Mouse (Mus musculus): ENCODE data around the gene Eepd1. TPM values are rescaled to one million over a fixed set of nuclear protein-coding genes. Genes with fewer than 3 reads are reported as not detected.

Gene Eepd1
- polyA plus RNA-seq, 1 experiment from 2014 or later = 26.1 TPM

DNA sequence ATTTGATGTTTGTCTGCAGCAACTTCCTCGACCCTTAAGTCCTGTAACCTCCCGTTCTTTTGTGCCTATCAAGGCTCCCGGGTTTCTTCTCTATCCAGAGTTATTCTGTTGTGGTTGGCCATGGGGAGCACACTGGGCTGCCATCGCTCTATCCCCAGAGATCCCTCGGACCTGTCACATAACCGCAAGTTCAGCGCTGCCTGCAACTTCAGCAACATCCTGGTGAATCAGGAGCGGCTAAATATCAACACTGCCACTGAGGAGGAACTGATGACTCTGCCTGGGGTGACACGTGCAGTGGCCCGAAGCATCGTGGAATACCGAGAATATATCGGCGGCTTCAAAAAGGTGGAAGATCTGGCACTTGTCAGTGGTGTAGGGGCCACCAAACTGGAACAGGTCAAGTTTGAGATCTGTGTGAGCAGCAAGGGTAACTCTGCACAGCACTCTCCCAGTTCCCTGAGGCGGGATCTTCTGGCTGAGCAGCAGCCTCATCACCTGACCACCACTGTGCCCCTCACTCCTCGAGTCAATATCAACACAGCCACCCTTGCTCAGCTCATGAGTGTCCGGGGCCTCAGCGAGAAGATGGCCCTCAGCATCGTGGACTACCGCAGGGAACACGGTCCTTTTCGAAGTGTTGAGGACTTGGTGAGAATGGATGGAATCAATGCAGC, 1.1 kb downstream of the Eepd1 start:
- Histone ChIP-seq H3K4me3 (ENCODE audit: low read depth, low read length) (peak overlapping the region; percentile 63), H3K27ac (ENCODE audit: low read depth, low read length) (no peak overlapping the region), H3K9ac (ENCODE audit: low read depth, low read length) (peak overlapping the region; percentile 62; the same call in 1 of the 2 replicates), H3K36me3 (ENCODE audit: control insufficient read depth, insufficient read depth) (no peaks in the 10 kb centered on the region), H3K9me3 (ENCODE audit: control insufficient read depth) (no peaks in the 10 kb centered on the region), H3K4me2 (replicated peaks; ENCODE audit: low read depth) (peak overlapping the region; percentile 99), H3K4me1 (replicated peaks; ENCODE audit: control insufficient read depth, insufficient read depth, low read length) (no peaks in the 10 kb centered on the region), H3K27me3 (replicated peaks; ENCODE audit: control insufficient read depth, insufficient read depth, low read length) (no peaks in the 10 kb centered on the region)
- no peak for ATAC-seq
- no peak for TF ChIP-seq CTCF (IDR thresholded peaks at IDR 0.05; ENCODE audit: low read depth)
- WGBS = 56% methylated on average over 22 of the region's 22 CpGs

DNA sequence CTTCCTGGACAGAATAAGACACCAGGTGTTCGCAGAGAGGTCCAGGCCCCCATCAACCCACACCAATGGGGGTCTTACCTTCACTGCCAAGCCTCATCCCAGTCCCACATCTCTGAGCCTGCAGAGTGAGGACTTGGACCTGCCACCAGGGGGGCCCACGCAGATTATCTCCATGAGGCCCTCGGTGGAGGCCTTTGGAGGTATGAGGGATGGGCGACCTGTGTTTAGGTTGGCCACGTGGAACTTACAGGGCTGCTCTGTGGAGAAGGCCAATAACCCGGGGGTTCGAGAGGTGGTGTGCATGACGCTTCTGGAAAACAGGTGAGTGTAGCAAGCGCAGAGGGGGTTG, 1.6 kb downstream of the Eepd1 start:
- no peaks in the 10 kb centered on the region for H3K36me3 ChIP-seq (ENCODE audit: control insufficient read depth, insufficient read depth)
- H3K4me2 ChIP-seq (replicated peaks; ENCODE audit: low read depth) = peak overlapping the region; percentile 99
- 79% methylated on average over 9 of the region's 9 CpGs for WGBS
- H3K9me3 ChIP-seq (ENCODE audit: control insufficient read depth) = no peaks in the 10 kb centered on the region
- no peak overlapping the region for H3K9ac ChIP-seq (ENCODE audit: low read depth, low read length)
- TF ChIP-seq CTCF (IDR thresholded peaks at IDR 0.05; ENCODE audit: low read depth) = peak; percentile 46
- no peak for ATAC-seq
- H3K4me3 ChIP-seq (ENCODE audit: low read depth, low read length) = no peak overlapping the region
- no peaks in the 10 kb centered on the region for H3K27me3 ChIP-seq (replicated peaks; ENCODE audit: control insufficient read depth, insufficient read depth, low read length)
- no peaks in the 10 kb centered on the region for H3K4me1 ChIP-seq (replicated peaks; ENCODE audit: control insufficient read depth, insufficient read depth, low read length)
- no peak overlapping the region for H3K27ac ChIP-seq (ENCODE audit: low read depth, low read length)

DNA sequence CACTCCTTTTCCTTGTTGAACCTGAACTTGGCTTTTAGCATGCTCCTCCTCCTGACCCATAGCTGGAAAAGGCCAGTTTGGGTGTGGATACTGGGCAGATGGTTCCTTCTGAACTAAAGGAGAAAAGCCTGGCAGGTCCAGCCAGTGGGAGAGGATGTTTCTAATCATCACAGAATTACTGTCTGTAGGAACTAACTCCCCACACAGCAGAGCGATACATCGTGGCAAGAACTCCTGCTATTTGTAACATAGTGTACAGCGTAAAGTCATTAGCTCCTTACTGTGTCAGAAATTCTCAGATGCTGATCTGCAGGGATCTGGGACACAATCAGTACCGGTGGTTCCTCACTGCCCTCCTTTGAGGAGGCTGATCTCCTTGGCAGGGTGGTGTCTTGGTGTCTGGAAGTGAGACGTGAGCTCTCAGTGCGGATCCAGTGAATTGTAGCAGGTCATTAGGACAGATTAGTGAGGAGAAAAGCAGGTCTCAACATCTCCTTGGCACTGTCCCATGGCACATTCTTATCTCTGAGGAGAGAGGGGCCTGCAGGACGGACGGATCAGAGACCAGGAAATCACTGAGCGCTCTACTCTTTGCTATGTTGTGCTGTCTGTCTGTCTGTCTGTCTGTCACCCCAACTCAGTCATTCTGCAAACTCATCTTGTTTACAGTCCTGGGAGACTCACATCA, 2.7 kb downstream of the Eepd1 start:
- H3K9me3 ChIP-seq (ENCODE audit: control insufficient read depth) = no peaks in the 10 kb centered on the region
- no peak for ATAC-seq
- no peaks in the 10 kb centered on the region for H3K36me3 ChIP-seq (ENCODE audit: control insufficient read depth, insufficient read depth)
- 66% methylated on average over 9 of the region's 9 CpGs for WGBS
- no peak overlapping the region for H3K27ac ChIP-seq (ENCODE audit: low read depth, low read length)
- no peaks in the 10 kb centered on the region for H3K4me1 ChIP-seq (replicated peaks; ENCODE audit: control insufficient read depth, insufficient read depth, low read length)
- H3K4me3 ChIP-seq (ENCODE audit: low read depth, low read length) = no peak overlapping the region
- no peaks in the 10 kb centered on the region for H3K27me3 ChIP-seq (replicated peaks; ENCODE audit: control insufficient read depth, insufficient read depth, low read length)
- peak overlapping the region; percentile 99 for H3K4me2 ChIP-seq (replicated peaks; ENCODE audit: low read depth)
- TF ChIP-seq CTCF (IDR thresholded peaks at IDR 0.05; ENCODE audit: low read depth) = no peak
- no peak overlapping the region for H3K9ac ChIP-seq (ENCODE audit: low read depth, low read length)

DNA sequence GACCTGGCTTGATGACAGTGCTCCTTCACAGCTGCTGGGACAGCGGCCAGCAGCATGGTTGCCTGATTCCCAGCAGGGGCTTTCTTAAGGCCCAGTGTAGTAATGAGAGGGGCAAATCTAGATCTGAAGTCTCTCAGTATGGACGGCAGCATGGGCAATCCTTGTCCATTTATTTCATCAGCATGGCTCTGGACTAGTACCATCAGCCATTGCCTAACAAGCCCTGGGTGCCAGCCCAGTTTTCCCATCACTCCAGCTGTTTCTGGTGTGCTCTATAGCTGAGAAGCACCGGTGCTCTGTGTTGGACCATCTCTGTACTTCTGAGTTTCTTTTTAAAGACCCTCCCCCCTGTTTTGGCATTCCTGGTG, 3.3 kb downstream of the Eepd1 start:
- H3K9me3 ChIP-seq (ENCODE audit: control insufficient read depth) = no peaks in the 10 kb centered on the region
- no peaks in the 10 kb centered on the region for H3K4me1 ChIP-seq (replicated peaks; ENCODE audit: control insufficient read depth, insufficient read depth, low read length)
- 70% methylated on average over 3 of the region's 3 CpGs for WGBS
- H3K9ac ChIP-seq (ENCODE audit: low read depth, low read length) = no peak overlapping the region
- ATAC-seq = no peak
- no peaks in the 10 kb centered on the region for H3K27me3 ChIP-seq (replicated peaks; ENCODE audit: control insufficient read depth, insufficient read depth, low read length)
- H3K27ac ChIP-seq (ENCODE audit: low read depth, low read length) = no peak overlapping the region
- no peaks in the 10 kb centered on the region for H3K36me3 ChIP-seq (ENCODE audit: control insufficient read depth, insufficient read depth)
- H3K4me2 ChIP-seq (replicated peaks; ENCODE audit: low read depth) = peak overlapping the region; percentile 99
- no peak for TF ChIP-seq CTCF (IDR thresholded peaks at IDR 0.05; ENCODE audit: low read depth)
- no peak overlapping the region for H3K4me3 ChIP-seq (ENCODE audit: low read depth, low read length)

DNA sequence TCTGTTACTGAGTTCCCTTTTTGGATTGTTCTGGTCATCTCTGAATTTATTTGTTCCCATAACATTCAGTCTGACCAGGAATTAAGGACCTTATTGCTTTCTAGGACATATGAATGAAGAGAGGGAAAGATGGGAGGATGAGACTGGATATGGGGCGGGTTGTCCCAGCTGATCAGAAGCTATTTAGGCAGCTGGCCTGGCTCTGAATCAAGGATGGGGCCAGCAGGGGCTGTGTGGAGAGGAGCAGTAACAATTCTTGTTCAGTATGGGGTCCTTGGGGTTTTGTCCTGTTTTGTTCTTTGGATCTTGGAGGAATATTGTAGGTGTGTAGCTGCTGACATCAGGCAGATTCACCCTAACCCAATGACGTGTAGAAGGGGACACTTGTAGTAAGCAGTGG, 3.7 kb downstream of the Eepd1 start:
- ATAC-seq = no peak
- no peak overlapping the region for H3K9ac ChIP-seq (ENCODE audit: low read depth, low read length)
- no peaks in the 10 kb centered on the region for H3K4me1 ChIP-seq (replicated peaks; ENCODE audit: control insufficient read depth, insufficient read depth, low read length)
- H3K4me3 ChIP-seq (ENCODE audit: low read depth, low read length) = no peak overlapping the region
- 74% methylated on average over 2 of the region's 2 CpGs for WGBS
- H3K4me2 ChIP-seq (replicated peaks; ENCODE audit: low read depth) = no peak overlapping the region
- H3K27me3 ChIP-seq (replicated peaks; ENCODE audit: control insufficient read depth, insufficient read depth, low read length) = no peaks in the 10 kb centered on the region
- no peaks in the 10 kb centered on the region for H3K9me3 ChIP-seq (ENCODE audit: control insufficient read depth)
- no peaks in the 10 kb centered on the region for H3K36me3 ChIP-seq (ENCODE audit: control insufficient read depth, insufficient read depth)
- TF ChIP-seq CTCF (IDR thresholded peaks at IDR 0.05; ENCODE audit: low read depth) = no peak
- H3K27ac ChIP-seq (ENCODE audit: low read depth, low read length) = no peak overlapping the region

DNA sequence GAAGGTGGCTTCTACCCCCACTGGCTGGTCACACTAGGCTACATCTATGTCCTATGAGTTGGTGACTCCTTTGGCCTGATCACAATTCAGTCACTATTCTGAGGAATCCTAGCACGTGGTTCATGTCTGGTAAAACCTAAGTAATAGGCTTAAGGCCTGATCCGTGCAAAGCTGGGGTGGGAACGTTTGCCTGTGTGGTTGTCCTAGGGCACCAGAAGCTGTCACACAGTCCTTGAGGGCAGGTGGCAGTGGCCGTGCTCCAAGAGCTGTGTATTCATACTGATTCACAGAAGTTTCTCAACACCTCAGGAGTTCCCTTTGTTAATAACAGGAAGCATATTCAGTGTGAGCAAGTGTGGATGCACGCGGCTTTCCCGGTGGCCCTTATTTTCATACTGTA, 4.1 kb downstream of the Eepd1 start:
- H3K9ac ChIP-seq (ENCODE audit: low read depth, low read length) = no peak overlapping the region
- no peaks in the 10 kb centered on the region for H3K9me3 ChIP-seq (ENCODE audit: control insufficient read depth)
- H3K4me3 ChIP-seq (ENCODE audit: low read depth, low read length) = no peak overlapping the region
- H3K27me3 ChIP-seq (replicated peaks; ENCODE audit: control insufficient read depth, insufficient read depth, low read length) = no peaks in the 10 kb centered on the region
- no peaks in the 10 kb centered on the region for H3K36me3 ChIP-seq (ENCODE audit: control insufficient read depth, insufficient read depth)
- H3K27ac ChIP-seq (ENCODE audit: low read depth, low read length) = no peak overlapping the region
- no peak overlapping the region; the same call in 1 of the 2 replicates for H3K4me2 ChIP-seq (replicated peaks; ENCODE audit: low read depth)
- 75% methylated on average over 7 of the region's 7 CpGs for WGBS
- no peaks in the 10 kb centered on the region for H3K4me1 ChIP-seq (replicated peaks; ENCODE audit: control insufficient read depth, insufficient read depth, low read length)
- no peak for TF ChIP-seq CTCF (IDR thresholded peaks at IDR 0.05; ENCODE audit: low read depth)
- ATAC-seq = no peak

All from intestine, postnatal 0 days (tissue).